Mouse (Mus musculus) cerebellum, adult 2 months (tissue): ENCODE data around the gene Elp4. TPM values are rescaled to one million over a fixed set of nuclear protein-coding genes. Genes with fewer than 3 reads are reported as not detected.
A peak's percentile ranks its signal among the peaks of the same experiment; 100 is the strongest.

ENCODE experiments used
- DNase-seq, 2 experiments: peaks; one replicate each; pipeline ENCODE4 v3.0.0; 2021
- H3K27ac ChIP-seq: fragments of 200-500 bp; 2 replicates; pipeline ENCODE4 v1.5.1; 2012; ENCODE audit warnings: low read length, control low read depth, inconsistent platforms; ENCODE audit not compliant: insufficient read depth
- H3K27me3 ChIP-seq: fragments of 200-500 bp; 2 replicates; pipeline ENCODE4 v1.6.1; 2012; ENCODE audit warnings: inconsistent platforms, mild to moderate bottlenecking, low read length, moderate library complexity; ENCODE audit not compliant: control insufficient read depth, insufficient read depth
- H3K4me1 ChIP-seq: fragments of 200-500 bp; 2 replicates; pipeline ENCODE4 v1.6.1; 2011; ENCODE audit warnings: low read length; ENCODE audit not compliant: control insufficient read depth, insufficient read depth
- H3K4me3 ChIP-seq: fragments of 200-500 bp; replicated peaks from 2 replicates; pipeline ENCODE3; 2011; ENCODE audit warnings: mild to moderate bottlenecking, low read depth, low read length, control low read depth; ENCODE audit not compliant: insufficient read depth
- CTCF ChIP-seq: fragments of 200-500 bp; IDR thresholded peaks from 2 replicates; pipeline ENCODE4 v1.5.1; 2011; ENCODE audit warnings: low read depth, mild to moderate bottlenecking, control low read depth, low read length, moderate library complexity, borderline replicate concordance; ENCODE audit not compliant: insufficient read depth
- POLR2A ChIP-seq: fragments of 200-500 bp; IDR thresholded peaks from 2 replicates; pipeline ENCODE4 v1.6.1; 2011; ENCODE audit warnings: low read length, control low read depth, borderline replicate concordance; ENCODE audit not compliant: insufficient read depth
- WGBS: fragments of 180-500 bp; shearing (Covaris S2); methylation state at CpG from one replicate; pipeline ENCODE4 v1.1.7; 2018; 5-methylcytosine and 5-hydroxymethylcytosine counted together
- polyA plus RNA-seq: library from polyadenylated mRNA; depleted of rRNA; stranded (reverse); fragments of >200 nt; gene quantifications from 2 replicates; pipeline ENCODE4 v1.2.3, GENCODE M21; 2012; rRNA removed

Gene Elp4
- polyA plus RNA-seq: 11.0 and 11.9 TPM in 2 replicates

GRCm38 (mm10) chr2:105903896-105904756, at the start of gene Elp4, which contains the start of gene Immp1l:
Elp4 (minus strand) TSS chr2:105904564.
Immp1l (plus strand) TSS chr2:105904638.
- Histone ChIP-seq H3K27ac (no peak within 1 kb of the TSS), H3K4me3 (peak within 1 kb of the TSS; percentile 79), H3K4me1 (no peaks in the 10 kb centered on the region), H3K27me3 (no peaks in the 10 kb centered on the region)
- TF ChIP-seq CTCF (no peak), POLR2A (peak; percentile 75; the same call in 1 of the 2 replicates)
- DNase-seq: peak; percentile 98 to 99
- WGBS: under 1% methylated on average over 39 of the region's 39 CpGs

DNA sequence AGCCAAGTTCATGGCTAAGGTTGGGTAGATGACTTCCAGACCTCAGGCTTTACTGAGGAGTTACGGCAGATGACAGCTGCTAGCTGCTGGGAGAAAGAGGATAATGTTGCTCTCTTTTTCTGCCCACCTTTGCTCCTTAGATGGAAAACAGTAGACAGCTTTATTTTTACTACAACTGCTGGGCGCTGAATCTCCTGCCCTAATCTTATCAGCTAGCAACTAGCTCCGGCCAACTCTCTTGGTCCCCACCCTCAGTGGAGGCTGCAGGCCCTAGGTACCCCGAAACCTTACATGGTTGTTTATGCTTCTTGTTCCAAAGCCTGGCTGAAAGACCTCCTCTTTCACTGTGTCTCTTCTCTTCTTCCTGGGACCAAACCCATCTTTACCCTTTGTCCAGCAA, 49.5 kb upstream of the Elp4 start:
- Histone ChIP-seq H3K27ac (no peak overlapping the region), H3K27me3 (no peaks in the 10 kb centered on the region), H3K4me1 (no peaks in the 10 kb centered on the region), H3K4me3 (no peak overlapping the region)
- DNase-seq: no peak
- 97% methylated on average over 4 of the region's 4 CpGs for WGBS
- TF ChIP-seq CTCF (no peak), POLR2A (no peak)

DNA sequence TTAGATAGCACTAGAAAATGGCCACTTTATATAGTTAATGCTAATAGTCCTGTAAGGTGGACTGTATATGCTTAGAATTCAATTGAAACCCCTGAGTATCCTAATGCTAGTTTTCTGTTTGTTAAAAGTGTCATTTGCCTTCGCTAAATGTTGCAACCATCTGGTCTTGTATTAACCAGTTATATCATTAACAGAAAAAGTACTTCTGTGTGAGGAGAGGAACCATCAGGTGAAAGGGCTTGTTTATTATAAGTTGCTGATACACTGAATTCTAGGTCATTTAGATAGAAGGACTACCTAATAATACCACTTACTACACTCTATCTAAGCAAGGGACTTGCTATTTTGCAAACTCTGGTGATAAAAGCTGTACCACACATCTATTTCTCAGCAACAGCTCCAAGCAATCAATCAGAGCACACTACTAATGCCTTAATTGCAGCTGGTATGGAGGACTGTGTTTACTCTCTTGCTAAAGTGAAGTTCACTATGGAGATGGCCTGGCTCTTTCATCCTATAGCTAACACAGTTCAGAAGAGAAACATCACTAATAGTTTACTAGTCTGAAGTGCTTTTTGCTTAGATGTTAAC, 47.1 kb upstream of the Elp4 start:
- H3K27me3 ChIP-seq: no peaks in the 10 kb centered on the region
- WGBS: 94% methylated on average over 1 of the region's 1 CpGs
- H3K4me3 ChIP-seq: no peak overlapping the region

GRCm38 (mm10) chr2:105950131-105950530, 45.8 kb upstream of the Elp4 start:
- Histone ChIP-seq H3K4me1 (no peaks in the 10 kb centered on the region), H3K27ac (no peak overlapping the region), H3K27me3 (no peaks in the 10 kb centered on the region), H3K4me3 (no peak overlapping the region)
- 97% methylated on average over 2 of the region's 2 CpGs for WGBS
- TF ChIP-seq CTCF (no peak), POLR2A (no peak)
- no peak for DNase-seq

More for the DNA sequence above, 47.1 kb upstream of the Elp4 start:
- no peaks in the 10 kb centered on the region for H3K4me1 ChIP-seq
- H3K27ac ChIP-seq: no peak overlapping the region
- TF ChIP-seq POLR2A (no peak), CTCF (no peak)
- no peak for DNase-seq

DNA sequence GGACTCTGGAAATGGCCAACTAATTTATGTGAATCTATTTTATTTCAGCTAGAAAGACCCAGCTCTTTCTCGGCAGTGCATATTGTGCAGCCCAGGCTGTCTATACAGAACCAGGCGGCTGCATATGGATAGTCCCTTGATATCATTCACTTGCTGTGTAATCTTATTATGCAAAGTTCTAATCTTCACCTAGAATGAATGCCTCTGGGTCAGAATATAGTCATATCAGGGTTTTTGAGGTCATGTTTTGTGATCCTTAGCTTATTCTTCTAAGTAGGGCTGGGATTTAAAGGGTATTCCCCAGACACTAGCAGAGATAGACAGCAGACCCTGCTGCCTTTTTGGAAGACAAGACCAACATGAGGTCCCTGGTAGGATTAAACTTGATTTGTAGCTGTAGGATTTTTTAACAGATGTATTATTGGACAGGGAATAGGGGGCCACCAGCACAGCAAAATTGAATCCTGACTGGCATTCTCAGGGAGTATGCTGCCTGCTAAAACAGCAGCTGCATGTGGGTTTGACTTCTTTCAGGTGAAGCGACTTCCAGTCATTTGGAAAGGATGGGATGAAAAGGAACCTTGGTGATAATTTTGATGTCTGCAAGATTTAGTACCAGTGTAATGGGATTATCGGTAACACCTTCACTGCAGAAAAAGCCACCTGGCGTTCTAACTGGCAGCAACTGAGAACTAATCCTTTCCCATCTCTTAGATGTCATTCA, 13.4 kb upstream of the Elp4 start:
- no peak for DNase-seq
- Histone ChIP-seq H3K4me3 (no peak overlapping the region), H3K4me1 (no peaks in the 10 kb centered on the region; the same call in 1 of the 2 replicates), H3K27ac (no peak overlapping the region), H3K27me3 (no peaks in the 10 kb centered on the region)
- 68% methylated on average over 5 of the region's 5 CpGs for WGBS
- no peak for TF ChIP-seq POLR2A
- no peak for TF ChIP-seq CTCF

GRCm38 (mm10) chr2:105916671-105917070, 12.3 kb upstream of the Elp4 start:
- no peak overlapping the region for H3K4me3 ChIP-seq
- H3K27ac ChIP-seq: no peak overlapping the region
- no peak for TF ChIP-seq CTCF
- TF ChIP-seq POLR2A: no peak
- no peaks in the 10 kb centered on the region; the same call in 1 of the 2 replicates for H3K4me1 ChIP-seq
- 75% methylated on average over 1 of the region's 1 CpGs for WGBS
- no peaks in the 10 kb centered on the region for H3K27me3 ChIP-seq
- DNase-seq: no peak

GRCm38 (mm10) chr2:105913655-105914366, 9.4 kb upstream of the Elp4 start:
- TF ChIP-seq CTCF (no peak), POLR2A (no peak)
- no peaks in the 10 kb centered on the region for H3K27me3 ChIP-seq
- WGBS: 39% methylated on average over 6 of the region's 6 CpGs
- DNase-seq: no peak
- H3K27ac ChIP-seq: no peak overlapping the region
- no peaks in the 10 kb centered on the region; the same call in 1 of the 2 replicates for H3K4me1 ChIP-seq
- no peak overlapping the region for H3K4me3 ChIP-seq

DNA sequence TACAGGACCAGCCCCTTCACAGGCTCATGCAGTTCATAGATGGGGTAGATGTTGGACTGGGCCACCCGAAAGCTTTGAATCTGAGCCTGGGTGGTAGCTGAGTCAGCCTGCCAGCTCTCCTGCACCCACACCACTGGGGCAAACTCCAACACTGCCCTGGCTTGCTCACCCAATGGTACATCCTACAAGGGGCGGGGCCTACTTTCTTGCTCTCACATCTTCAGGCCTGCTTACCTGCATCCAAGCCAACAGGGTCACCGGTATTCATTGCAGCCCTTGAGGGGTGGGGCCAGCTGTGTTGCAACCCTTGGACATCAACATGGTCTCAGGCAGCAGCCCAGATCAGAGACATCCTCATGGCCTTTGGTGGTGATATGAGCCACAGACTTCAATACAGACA, 6.2 kb upstream of the Elp4 start:
- H3K27ac ChIP-seq: no peak overlapping the region
- no peaks in the 10 kb centered on the region for H3K27me3 ChIP-seq
- DNase-seq: no peak
- WGBS: 85% methylated on average over 3 of the region's 3 CpGs
- no peak overlapping the region for H3K4me3 ChIP-seq
- TF ChIP-seq POLR2A (no peak), CTCF (no peak)
- no peaks in the 10 kb centered on the region for H3K4me1 ChIP-seq
